Mouse (Mus musculus): ENCODE data around the gene Ift43.

GRCm38 (mm10) chr12:86196944-86197343 lies 114.6 kb downstream of the Ift43 start:
- TF ChIP-seq CTCF (IDR thresholded peaks at IDR 0.05; ENCODE audit: borderline replicate concordance, insufficient read depth, low read length) = no peak
- no peak for TF ChIP-seq POLR2A (IDR thresholded peaks at IDR 0.05; ENCODE audit: low read depth, low read length)
